Mouse (Mus musculus): Measurements from ENCODE around the gene Lmo2.

DNA sequence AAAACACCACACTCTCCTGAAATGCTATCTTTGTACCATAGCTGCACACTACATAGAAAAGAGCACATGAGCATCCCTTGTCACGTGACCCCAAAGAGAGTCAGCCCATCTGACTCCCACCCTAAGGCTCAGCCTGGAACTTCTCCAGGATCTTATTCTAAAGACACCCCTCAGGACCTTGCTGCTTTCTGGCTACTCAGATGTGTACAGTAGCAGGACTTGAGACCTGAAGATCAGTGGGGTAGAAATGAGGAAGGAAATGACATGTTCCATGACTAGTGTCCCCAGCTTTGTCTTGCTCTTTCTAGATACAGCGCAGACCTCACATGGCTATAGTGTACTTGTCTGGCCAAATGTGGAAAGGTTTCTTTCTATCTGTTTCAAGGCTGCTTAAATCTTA, 12.9 kb upstream of the Lmo2 start:
- no peak for TF ChIP-seq CTCF (conservative IDR thresholded peaks at IDR 0.05; ENCODE audit: low read length)
- TF ChIP-seq POU5F1 (IDR thresholded peaks at IDR 0.05; ENCODE audit: borderline replicate concordance, low read length), result no peak
- no peak for TF ChIP-seq NANOG (IDR thresholded peaks at IDR 0.05; ENCODE audit: borderline replicate concordance, low read length)

All from E14TG2a.4 (cell line).